Mouse (Mus musculus): ENCODE data around the gene Srsf11. TPM values are rescaled to one million over a fixed set of nuclear protein-coding genes. Genes with fewer than 3 reads are reported as not detected.

The Srsf11 gene
- 100 to 1,000 TPM; 143 to 150 TPM for polyA plus RNA-seq (2017; shearing (Covaris generic))

GRCm38 (mm10) chr3:158036329-158036988 lies at the start of gene Srsf11, which contains the start of gene Lrrc40:
Gene Srsf11, minus strand, starts transcription at chr3:158036639.
Gene Lrrc40, plus strand, starts transcription at chr3:158036662.
- ATAC-seq = peak; percentile 88

- no peak for ATAC-seq
Measured at GRCm38 (mm10) chr3:158077828-158078227, 41.4 kb upstream of the Srsf11 start.

GRCm38 (mm10) chr3:158077380-158077772 lies 40.9 kb upstream of the Srsf11 start:
- ATAC-seq = no peak

- ATAC-seq = peak; percentile 65
Measured at GRCm38 (mm10) chr3:158076685-158077379, 40.4 kb upstream of the Srsf11 start.

- no peak for ATAC-seq
Measured at GRCm38 (mm10) chr3:158075004-158075403, 38.6 kb upstream of the Srsf11 start.

- no peak for ATAC-seq
Measured at GRCm38 (mm10) chr3:158068613-158069263, 32.3 kb upstream of the Srsf11 start.

- ATAC-seq = no peak
Measured at GRCm38 (mm10) chr3:158067916-158068315, 31.5 kb upstream of the Srsf11 start.

GRCm38 (mm10) chr3:158065256-158065655 lies 28.8 kb upstream of the Srsf11 start:
- ATAC-seq = no peak

GRCm38 (mm10) chr3:158061811-158062523 lies 25.5 kb upstream of the Srsf11 start:
- ATAC-seq = no peak

- ATAC-seq = no peak
Measured at GRCm38 (mm10) chr3:158060621-158061291, 24.3 kb upstream of the Srsf11 start.

- no peak for ATAC-seq
Measured at GRCm38 (mm10) chr3:158049508-158049907, 13.1 kb upstream of the Srsf11 start.

GRCm38 (mm10) chr3:158040755-158041154 lies 4.3 kb upstream of the Srsf11 start:
- ATAC-seq = no peak

- ATAC-seq = no peak
Measured at GRCm38 (mm10) chr3:158038106-158038505, 1.7 kb upstream of the Srsf11 start.

- ATAC-seq = no peak
Measured at GRCm38 (mm10) chr3:158035866-158036265, 573 bp downstream of the Srsf11 start.

- no peak for ATAC-seq
Measured at GRCm38 (mm10) chr3:158032106-158032505, 4.3 kb downstream of the Srsf11 start.

- ATAC-seq = peak; percentile 78
Measured at GRCm38 (mm10) chr3:158031371-158031925, 5.0 kb downstream of the Srsf11 start.

GRCm38 (mm10) chr3:158009762-158010320 lies 26.6 kb downstream of the Srsf11 start:
- no peak for ATAC-seq

- ATAC-seq = no peak
Measured at GRCm38 (mm10) chr3:158008647-158009046, 27.8 kb downstream of the Srsf11 start.

- ATAC-seq = no peak
Measured at GRCm38 (mm10) chr3:157998742-157999369, 37.6 kb downstream of the Srsf11 start.

GRCm38 (mm10) chr3:157995726-157996125 lies 40.7 kb downstream of the Srsf11 start:
- ATAC-seq = no peak

- ATAC-seq = no peak
Measured at GRCm38 (mm10) chr3:157993322-157993721, 43.1 kb downstream of the Srsf11 start.

Data from CD4-positive, CD25-positive, alpha-beta regulatory T cell, adult 4 months (primary cell).